Mouse (Mus musculus) ES-CJ7 (cell line): ENCODE data around the gene Phf24.
A peak's percentile ranks its signal among the peaks of the same experiment; 100 is the strongest.
"Not testable (repeated sequence)": the region's sequence is repeated elsewhere in the genome, so short reads cannot be mapped to it uniquely, and the experiment has no call there.

ENCODE experiments used
- DNase-seq: peaks from one replicate; pipeline ENCODE4 v3.0.0; 2011; ENCODE audit warnings: low read depth, low spot score

Gene Phf24

DNA sequence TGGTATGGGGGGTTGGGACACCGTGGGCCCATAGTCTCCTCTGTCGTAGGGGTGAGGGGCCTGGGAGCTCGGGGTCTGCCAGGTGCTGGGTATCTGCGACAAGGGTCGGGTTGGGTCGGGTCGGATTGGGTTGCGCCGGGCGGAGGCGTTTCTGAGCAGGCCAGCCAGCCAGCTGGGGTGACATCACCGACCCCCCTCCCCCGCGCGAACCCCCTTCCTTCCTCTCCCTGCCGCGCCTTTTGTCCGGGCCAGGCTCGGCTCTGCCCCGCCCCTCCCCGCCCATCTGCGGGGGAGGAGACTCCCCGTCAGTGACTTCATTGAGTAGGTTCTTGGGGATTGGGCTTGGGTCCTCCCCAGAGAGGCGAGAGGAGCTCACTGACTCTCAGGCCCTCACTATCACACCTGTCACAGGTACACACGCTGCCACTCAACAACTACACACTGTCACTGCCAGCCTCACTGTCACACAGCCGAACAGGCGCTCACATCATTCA, 33.7 kb downstream of the Phf24 start:
- DNase-seq, result peak; percentile 83

DNA sequence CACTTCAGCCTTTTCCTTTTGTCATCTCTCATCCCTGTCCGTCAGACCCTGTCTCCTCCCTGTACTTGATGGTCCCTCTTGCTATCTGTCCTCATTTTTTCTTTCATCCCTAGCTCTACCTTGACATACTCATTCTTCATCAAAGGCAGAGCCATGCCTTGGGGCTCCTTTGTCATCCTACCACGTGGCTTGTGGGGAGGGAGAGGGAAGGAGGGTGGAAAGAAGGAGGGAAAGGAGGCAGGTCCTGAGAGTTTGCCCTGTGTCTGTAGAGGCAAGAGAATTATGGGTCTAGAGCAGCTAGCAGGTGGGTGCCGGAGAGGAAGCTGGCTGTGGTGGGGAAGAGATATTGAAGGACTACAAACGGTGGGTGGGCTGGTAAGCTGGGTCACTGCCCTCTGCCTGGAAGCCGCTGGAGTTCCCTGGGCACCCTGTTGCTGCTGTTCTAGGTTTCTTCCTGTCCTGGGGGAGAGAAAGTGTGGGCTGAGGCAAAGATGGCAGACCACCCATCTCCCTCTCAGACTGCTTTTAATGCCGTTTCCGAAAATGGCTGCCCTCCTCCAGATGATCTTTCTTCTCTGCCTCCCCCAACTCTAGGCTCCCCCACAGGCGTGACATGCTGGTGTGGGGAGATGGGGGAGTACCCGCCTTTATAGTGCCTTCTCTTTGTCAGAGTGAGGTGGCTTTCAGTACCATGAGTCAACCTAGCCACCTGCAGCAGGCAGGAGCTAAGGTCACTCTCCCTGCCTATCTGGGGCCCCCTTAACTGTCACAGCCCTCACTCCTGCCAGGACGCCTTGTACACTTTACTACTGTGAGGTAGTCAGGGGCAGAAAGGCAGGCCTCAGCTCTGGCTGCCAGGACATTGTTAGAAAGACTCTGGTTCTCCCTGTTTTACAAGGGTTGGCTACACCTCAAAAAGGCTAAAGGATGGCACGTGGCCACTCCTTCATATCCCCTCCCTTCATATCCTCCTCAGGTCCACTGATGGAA, 35.0 kb downstream of the Phf24 start:
- no peak for DNase-seq

DNA sequence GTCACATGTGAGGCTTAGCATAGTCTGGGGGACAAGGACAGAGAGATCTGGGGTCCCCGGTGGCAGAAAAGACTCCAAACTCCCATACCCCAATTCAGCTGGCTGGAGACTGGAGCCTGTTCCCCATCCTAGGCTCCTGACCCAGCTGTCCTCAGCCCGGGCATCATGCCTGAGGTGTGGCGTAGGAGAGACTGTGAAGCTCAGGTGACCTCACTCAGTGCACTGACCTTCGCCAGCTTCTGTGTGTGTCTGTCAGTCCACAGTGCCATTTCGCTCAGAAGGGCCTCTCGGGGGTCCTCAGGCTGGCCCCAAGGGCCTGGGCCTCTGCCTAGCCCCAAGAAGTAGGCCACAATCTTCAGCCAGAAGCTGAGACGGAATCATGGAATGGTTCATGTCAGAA, 36.1 kb downstream of the Phf24 start:
- no peak for DNase-seq

DNA sequence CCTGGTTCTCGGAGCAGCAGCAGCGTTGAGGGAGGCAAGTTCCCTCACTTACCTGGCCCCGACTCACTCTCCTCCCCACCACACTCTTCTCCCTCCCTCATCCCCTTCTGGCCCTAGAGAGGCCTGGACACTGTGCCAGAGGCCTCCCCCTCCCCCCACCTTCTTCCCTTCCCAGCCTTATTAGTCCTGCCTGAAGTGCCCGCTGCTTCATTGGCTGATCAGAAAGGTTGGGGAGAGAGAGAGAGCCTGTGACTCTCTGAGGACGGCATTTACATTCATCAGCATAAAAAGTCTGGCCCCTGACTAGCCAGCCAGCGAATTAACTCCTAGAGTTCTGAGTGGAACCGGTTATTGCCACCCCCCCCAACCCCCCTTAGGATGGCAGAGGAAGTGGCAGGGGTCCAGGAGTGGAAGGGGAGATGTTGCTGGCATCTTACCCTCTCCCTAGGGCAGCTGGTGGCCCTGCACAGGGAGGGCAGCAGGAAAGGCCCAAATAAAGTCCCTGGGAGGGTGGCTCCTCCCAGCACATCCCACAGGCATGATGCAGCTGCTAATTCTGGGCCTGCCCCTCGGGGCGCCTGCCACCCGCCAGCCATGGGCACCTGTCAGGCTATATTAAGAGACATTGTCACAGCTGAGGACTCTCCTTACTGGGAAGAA, 37.1 kb downstream of the Phf24 start:
- DNase-seq, result peak; percentile 32

DNA sequence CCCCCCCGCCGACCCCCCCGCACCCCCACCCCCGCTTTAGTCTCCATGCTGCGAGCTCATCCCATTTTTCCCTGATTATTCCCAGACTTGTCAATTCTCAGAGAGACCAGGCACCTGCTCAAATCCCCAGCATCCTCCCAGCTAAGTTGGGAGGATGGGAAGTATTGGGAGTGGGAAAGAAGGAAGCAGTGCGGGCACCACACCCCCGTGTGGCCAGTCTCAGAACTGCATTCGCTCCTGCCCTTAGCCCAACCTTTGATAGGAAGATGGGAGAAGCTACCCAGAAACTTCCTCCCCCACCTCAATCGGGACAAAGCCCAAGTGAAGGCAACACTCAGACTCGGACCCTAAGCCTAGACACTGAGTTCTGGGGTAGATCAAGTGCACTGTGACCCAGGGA, 37.8 kb downstream of the Phf24 start:
- DNase-seq, result peak; percentile 79

DNA sequence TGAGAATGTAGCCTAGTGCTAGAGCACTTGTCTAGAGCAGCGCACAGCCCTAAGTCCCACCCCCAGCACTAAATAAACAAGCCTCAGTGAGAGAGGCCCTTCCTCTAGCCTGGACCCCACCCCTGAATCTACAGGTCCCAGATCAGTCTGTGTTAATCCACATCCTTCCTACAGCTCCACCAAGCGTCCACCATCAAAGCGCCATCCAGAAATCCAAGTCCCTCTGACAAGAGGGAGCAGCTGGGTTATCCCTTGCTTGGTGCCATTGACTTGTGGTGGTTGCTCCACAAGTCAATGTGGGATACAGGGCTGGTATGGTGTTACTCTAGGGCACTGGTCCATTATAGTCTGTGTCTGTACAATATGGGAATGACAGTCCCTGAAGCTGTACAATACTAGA, 38.7 kb downstream of the Phf24 start:
- DNase-seq, result no peak

DNA sequence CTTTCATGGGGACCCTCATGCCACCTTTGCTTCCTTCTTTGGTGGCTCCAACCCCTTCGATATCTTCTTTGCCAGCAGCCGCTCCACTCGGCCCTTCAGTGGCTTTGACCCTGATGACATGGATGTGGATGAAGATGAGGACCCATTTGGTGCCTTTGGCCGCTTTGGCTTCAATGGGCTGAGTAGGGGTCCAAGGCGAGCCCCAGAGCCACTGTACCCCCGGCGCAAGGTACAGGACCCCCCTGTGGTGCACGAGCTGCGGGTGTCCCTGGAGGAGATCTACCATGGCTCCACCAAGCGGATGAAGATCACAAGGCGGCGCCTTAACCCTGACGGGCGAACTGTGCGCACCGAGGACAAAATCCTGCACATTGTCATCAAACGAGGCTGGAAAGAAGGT, 40.1 kb downstream of the Phf24 start:
- no peak for DNase-seq

DNA sequence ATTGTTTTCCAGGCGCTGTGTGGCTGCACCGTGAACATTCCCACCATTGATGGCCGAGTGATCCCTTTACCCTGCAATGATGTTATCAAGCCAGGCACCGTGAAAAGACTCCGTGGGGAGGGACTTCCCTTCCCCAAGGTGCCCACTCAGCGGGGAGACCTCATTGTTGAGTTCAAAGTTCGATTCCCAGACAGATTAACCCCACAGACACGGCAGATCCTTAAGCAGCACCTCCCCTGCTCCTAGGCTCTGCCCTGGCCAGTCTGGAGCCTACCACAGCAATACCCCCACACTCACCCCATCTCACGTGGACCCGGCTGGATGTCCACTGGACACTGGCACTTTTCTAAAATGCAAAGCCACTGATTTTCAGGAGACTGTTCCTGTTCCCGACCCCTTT, 40.8 kb downstream of the Phf24 start:
- no peak for DNase-seq

DNA sequence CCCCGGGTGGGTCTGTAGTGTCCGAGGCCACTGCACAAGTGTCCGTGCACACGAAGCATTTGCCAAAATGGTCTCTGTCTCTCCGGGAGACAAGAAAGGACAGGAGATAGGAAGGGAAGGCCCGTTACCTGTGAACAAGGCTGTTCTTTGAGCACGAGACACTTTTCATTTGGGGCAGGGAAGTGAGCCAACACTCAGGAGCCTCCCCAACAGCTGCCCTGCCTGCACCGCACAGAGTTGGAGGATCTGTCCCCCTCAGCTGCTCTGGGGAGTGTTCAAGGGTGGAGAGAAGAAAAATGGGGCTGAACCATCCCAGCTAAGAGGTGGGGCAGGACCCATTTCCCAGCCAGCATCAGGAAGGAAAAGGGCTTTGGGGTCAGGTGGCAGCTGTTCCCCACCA, 41.5 kb downstream of the Phf24 start:
- DNase-seq, result no peak

DNA sequence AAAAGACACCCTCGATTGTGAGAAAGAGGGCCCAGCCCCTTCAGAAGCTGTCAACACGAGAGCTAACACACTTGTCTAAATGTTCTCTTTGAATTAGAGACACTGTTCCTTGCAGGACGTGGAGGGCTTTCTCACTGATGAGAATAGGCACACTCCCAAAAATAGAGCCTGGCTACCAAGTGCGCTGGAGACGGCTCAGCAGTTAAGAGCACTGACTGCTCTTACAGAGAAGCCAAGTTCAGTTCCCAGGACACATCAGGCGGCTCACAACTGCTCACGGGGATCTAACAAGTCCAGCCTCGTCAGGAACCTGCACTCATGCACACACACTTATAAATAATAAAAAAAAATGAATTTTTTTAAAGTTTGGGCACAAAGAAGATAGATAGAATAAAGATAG, 42.5 kb downstream of the Phf24 start:
- no peak for DNase-seq

DNA sequence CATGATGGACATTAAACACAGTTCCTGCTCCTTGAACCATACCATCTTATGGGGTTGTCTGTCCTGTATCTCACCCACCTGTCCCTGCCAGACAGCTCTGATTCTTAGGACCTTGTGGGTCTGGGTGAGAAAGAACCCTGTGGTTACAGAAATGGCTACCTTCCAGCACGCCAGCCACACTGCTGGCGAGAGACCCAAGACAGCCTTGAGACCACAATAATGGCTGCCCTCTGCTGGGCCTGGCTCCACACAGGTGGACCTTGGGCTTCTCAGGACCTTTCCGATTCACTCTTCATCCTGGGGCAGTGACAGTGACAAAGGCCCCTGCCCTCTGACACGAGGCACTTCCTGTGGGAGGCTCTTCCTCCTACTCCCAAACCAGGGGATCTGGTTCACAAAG, 42.9 kb downstream of the Phf24 start:
- DNase-seq, result no peak

DNA sequence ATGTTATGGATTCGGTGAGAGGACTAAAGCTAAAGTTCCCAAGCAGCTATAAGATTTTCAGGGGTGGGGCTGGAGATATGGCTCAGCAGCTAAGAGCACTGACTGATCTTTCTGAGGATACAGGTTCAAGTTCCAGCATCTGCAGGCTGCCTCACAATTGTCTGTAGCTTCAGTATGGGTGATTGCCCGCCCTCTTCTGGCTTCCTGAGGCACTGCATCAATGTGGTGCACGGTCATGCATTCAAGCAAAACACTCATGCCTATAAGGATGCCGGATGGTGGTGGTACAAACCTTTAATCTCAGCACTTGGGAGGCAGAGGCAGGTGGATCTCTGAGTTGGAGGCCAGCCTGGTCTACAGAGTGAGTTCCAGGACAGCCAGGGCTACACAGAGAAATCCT, 45.1 kb downstream of the Phf24 start:
- DNase-seq, result peak; percentile 72

DNA sequence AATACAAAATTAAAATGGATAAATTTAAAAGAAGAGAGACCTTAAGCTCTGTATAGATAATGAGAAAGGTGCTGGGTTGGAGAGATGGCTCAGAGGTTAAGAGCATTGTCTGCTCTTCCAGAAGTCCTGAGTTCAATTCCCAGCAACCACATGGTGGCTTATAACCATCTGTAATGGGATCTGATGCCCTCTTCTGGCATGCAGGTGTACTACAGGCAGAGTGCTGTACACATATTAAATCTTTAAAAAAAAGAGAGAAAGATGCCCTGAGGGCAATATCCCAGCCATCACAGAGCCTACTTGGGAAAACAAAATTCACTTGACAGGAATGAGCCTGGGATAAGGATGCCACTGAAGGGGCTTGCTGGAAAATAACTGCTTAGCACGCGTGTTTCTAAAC, 47.0 kb downstream of the Phf24 start:
- DNase-seq, result no peak

DNA sequence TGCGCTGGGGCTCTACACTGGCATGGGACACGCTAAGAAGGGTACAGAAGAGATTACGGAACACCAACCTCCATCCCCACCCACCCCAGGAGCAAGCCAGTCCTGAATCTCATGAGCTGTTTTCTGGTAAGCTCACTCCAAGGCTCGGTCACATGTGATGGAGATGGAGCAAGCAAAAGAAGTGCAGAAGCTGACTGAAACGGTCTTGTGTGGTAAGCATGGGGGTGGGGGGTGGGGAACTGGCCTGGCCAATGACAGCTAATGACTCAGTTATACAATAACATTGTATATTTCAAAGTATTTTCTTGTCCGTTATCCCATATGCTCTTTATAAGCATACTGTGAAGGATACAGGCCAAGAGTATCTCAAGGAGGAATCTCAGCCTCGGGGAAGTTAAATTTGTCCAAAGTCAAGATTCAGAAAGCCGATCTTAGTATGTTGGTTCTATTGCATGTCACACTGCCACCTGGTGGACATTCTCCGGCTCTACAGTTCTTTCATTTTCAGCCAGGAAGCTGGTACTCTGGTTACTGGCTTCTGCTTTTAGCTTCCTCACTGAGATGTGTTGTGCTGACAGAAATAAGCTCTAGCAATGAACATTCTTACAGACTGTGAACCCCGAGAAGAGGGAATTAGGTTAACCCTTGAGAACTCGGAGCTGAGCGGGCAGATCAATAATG, 48.7 kb downstream of the Phf24 start:
- peak; percentile 68 for DNase-seq

DNA sequence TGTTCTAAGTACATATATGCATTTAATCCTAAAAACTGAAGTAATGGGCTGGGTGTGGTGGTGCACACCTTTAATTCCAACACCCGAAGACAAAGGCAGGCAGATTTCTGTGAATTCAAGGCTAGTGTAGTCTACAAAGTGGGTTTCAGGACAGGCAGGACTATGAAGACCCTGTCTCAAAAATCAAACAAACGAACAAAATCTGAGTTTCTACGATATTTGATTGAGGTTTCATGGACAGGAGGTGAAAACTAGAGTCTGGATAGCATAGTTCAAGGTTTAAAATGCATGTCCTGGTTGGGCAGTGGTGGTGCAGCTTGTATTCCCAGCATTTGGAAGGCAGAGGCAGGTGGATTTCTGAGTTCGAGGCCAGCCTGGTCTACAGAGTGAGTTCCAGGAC, 52.8 kb downstream of the Phf24 start, which contains the start of gene 1700022I11Rik:
1700022I11Rik (plus strand) TSS at position 301 of the 400 bp plus-strand sequence.
- no peak for DNase-seq

DNA sequence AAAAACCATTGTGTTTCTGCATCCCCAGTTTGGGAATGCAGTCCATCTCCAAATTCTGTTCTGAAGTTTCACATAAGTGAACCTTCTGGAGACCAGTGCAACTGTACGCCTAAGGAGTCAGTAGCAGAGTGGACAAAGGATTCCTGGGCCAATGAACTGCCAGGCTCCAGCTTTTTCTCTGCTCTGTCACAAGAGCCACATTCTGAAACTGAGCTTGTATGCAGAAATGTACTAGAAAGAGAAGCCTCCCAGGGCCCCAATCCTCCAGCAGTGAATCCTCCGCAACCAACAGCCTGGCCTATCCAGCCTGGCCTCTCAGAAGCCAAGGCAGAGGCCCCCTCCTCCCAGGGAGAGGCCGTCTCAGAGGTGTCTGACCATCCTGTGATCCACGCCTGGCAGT, 56.5 kb downstream of the Phf24 start:
- DNase-seq, result no peak

DNA sequence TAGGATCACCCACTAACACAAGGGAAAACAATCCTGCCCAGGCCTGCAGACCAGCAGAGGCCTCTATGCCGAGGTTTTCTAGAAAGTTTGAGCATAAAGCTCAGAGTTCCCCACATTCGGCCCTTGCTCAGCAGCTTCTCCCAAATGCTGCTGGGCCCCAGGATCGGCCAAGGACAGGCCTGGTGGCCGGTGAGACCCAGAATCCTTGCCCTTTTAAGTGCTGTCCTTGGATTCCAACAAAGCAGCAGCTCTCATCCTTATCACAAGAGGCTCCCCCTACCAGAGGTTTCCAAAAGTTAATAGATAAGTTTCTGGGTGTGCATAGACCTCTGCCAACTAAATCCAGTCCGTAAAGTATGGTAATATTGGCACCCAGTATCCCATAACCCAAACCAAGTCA, 57.4 kb downstream of the Phf24 start:
- DNase-seq, result no peak

DNA sequence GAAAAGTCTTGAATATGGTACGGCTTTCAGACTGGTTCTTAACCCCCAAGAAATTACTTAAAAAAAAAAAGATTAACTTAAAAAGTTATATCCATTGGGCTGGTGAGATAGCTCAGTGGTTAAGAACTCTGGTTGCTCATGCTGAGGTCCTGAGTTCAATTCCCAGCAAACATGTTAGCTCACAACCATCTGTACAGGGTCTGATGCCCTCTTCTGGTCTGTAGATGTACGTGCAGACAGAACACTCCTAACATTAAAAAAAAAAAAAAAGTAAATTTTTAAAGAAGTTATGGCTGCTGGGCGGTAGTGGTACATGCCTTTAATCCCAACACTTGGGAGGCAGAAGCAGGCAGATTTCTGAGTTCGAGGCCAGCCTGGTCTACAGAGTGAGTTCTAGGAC, 61.6 kb downstream of the Phf24 start:
- DNase-seq, result peak; percentile 60

DNA sequence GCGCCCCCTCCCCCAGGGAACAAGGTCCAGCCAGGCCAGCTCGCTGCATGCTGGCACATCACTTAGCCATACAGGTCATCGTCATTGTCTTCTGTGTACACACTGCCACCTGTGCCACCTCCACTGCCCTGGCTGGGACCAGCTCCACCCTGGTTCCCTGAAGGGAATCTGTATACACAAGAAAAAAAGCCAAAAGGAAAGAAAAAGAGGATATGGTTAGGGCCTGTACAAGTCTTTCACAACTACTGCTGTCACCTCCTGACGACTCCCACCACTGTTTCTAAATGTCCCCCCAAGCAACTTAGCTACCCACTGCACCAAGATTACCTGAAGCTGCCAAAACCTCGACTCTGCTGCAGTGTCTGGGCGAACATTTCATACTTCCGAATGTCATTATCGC, 64.0 kb downstream of the Phf24 start:
- DNase-seq, result not testable (repeated sequence)

DNA sequence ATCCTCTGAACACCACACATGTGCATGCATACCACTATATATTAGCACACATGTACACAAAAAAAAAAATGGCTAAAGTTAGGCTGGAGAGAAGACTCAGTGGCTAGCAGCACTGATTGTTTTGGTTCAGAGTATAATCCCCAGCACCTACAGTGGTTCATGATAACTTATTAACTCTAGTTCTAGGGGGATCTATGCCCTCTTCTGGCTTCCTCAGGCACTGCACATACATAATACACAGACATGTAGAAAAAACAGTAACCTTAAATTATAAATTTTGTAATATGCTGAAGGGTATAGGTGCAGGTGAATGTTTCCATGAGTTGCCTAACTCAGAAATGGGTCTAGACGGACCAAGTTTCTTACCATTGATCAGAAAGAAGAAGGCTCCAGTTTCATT, 71.8 kb downstream of the Phf24 start:
- DNase-seq, result no peak
